ENCODE assay signal across 8 mouse cellular contexts in genomic region chr11:80602041-80602458, GRCm38 (mm10).
DNase-seq lines count a peak whose midpoint lies in the region; ATAC-seq and TF ChIP-seq lines count a peak whose summit lies in the region.

No protein-coding gene starts in this region.

- ATAC-seq in heart, embryonic 11.5 days (replicated peaks; ENCODE audit: insufficient number of reproducible peaks, low FRiP score, low TSS enrichment): no peak
- ATAC-seq in forebrain, postnatal 0 days: peak; percentile 37
- ATAC-seq in megakaryocyte, adult 5-6 weeks (ENCODE audit: poor library complexity, severe bottlenecking): peak; percentile 59; the same call in 1 of the 2 replicates
- no peak for ATAC-seq in stomach, postnatal 0 days (ENCODE audit: low FRiP score, low TSS enrichment)

- no peaks in the 10 kb centered on the region for H3K9me3 ChIP-seq in heart, embryonic 11.5 days (replicated peaks; ENCODE audit: control insufficient read depth, low read length)
- no peaks in the 10 kb centered on the region for H3K9me3 ChIP-seq in forebrain, postnatal 0 days (ENCODE audit: low read length)
- H3K9me3 ChIP-seq in stomach, postnatal 0 days (ENCODE audit: control insufficient read depth, low read length): no peaks in the 10 kb centered on the region

- no peak overlapping the region for H3K9ac ChIP-seq in heart, embryonic 11.5 days (ENCODE audit: low read depth, low read length)
- H3K9ac ChIP-seq in forebrain, postnatal 0 days: peak overlapping the region; percentile 45; the same call in 1 of the 2 replicates
- H3K9ac ChIP-seq in stomach, postnatal 0 days (ENCODE audit: low read length): no peak overlapping the region

- H3K27ac ChIP-seq in heart, embryonic 11.5 days (ENCODE audit: low read depth, low read length): no peak overlapping the region
- peak overlapping the region; percentile 91 for H3K27ac ChIP-seq in forebrain, postnatal 0 days (ENCODE audit: low read depth, low read length)
- H3K27ac ChIP-seq in stomach, postnatal 0 days (replicated peaks): no peak overlapping the region

- H3K27me3 ChIP-seq in heart, embryonic 11.5 days (ENCODE audit: control insufficient read depth, insufficient read depth, low read length): no peaks in the 10 kb centered on the region
- H3K27me3 ChIP-seq in forebrain, postnatal 0 days (ENCODE audit: insufficient read depth, low read length): no peaks in the 10 kb centered on the region
- no peaks in the 10 kb centered on the region for H3K27me3 ChIP-seq in stomach, postnatal 0 days (ENCODE audit: control insufficient read depth, insufficient read depth, low read length)

- H3K4me3 ChIP-seq in heart, embryonic 11.5 days (ENCODE audit: low read depth, low read length): no peak overlapping the region
- H3K4me3 ChIP-seq in forebrain, postnatal 0 days (ENCODE audit: low read depth, low read length): no peak overlapping the region
- H3K4me3 ChIP-seq in stomach, postnatal 0 days (ENCODE audit: low read depth, low read length): no peak overlapping the region

- H3K4me2 ChIP-seq in heart, embryonic 11.5 days: peak overlapping the region; percentile 78
- peak overlapping the region; percentile 38 for H3K4me2 ChIP-seq in forebrain, postnatal 0 days (ENCODE audit: low read depth)
- no peak overlapping the region for H3K4me2 ChIP-seq in stomach, postnatal 0 days (replicated peaks; ENCODE audit: low read depth)

- peak; percentile 82 for TF ChIP-seq CTCF in forebrain, postnatal 0 days (IDR thresholded peaks at IDR 0.05; ENCODE audit: low read depth)
- TF ChIP-seq CTCF in stomach, postnatal 0 days (IDR thresholded peaks at IDR 0.05; ENCODE audit: low read depth): peak; percentile 69

- 17% methylated on average over 8 of the region's 8 CpGs for WGBS in heart, embryonic 11.5 days (ENCODE audit: insufficient replicate concordance)
- WGBS in forebrain, postnatal 0 days: 9% methylated on average over 8 of the region's 8 CpGs
- 30% methylated on average over 8 of the region's 8 CpGs for WGBS in stomach, postnatal 0 days

- H3K4me1 ChIP-seq in heart, embryonic 11.5 days (ENCODE audit: control insufficient read depth, insufficient read depth, low read length): peaks cover 8% of the 10 kb centered on the region
- H3K4me1 ChIP-seq in forebrain, postnatal 0 days (ENCODE audit: insufficient read depth): peaks cover 17% of the 10 kb centered on the region
- no peaks in the 10 kb centered on the region for H3K4me1 ChIP-seq in stomach, postnatal 0 days (replicated peaks; ENCODE audit: control insufficient read depth, insufficient read depth)

- TF ChIP-seq EP300 in stomach, postnatal 0 days (optimal IDR thresholded peaks at IDR 0.05): no peak

- no peak for DNase-seq in heart, adult 11 months
- peak; percentile 48 to 57 for DNase-seq in B cell, adult 2 months
- peak; percentile 33 for DNase-seq in cerebellum, adult 11-12 months
- peak; percentile 80 for DNase-seq in forebrain, postnatal 0 days
- no peak for DNase-seq in stomach, postnatal 0 days (ENCODE audit: low spot score)
- no peak for DNase-seq in urinary bladder, postnatal 25 days (ENCODE audit: low spot score)

- no peaks in the 10 kb centered on the region for H3K36me3 ChIP-seq in heart, embryonic 11.5 days (ENCODE audit: control insufficient read depth, insufficient read depth, low read length)
- no peaks in the 10 kb centered on the region for H3K36me3 ChIP-seq in forebrain, postnatal 0 days (ENCODE audit: insufficient read depth)
- no peaks in the 10 kb centered on the region for H3K36me3 ChIP-seq in stomach, postnatal 0 days (ENCODE audit: control insufficient read depth, insufficient read depth, low read length)

Comparison
In these comparisons a context has a peak if more than half of its experiments do, and no peak if none do; other contexts are left out.
1. ATAC-seq: peak in forebrain, postnatal 0 days (single experiment) and megakaryocyte, adult 5-6 weeks (single experiment); none in heart, embryonic 11.5 days (single experiment) and stomach, postnatal 0 days (single experiment).
2. DNase-seq: peak in B cell, adult 2 months (2 of 2), cerebellum, adult 11-12 months (single experiment) and forebrain, postnatal 0 days (single experiment); none in heart, adult 11 months (single experiment), stomach, postnatal 0 days (single experiment) and urinary bladder, postnatal 25 days (single experiment).